In the genomic region with DNA sequence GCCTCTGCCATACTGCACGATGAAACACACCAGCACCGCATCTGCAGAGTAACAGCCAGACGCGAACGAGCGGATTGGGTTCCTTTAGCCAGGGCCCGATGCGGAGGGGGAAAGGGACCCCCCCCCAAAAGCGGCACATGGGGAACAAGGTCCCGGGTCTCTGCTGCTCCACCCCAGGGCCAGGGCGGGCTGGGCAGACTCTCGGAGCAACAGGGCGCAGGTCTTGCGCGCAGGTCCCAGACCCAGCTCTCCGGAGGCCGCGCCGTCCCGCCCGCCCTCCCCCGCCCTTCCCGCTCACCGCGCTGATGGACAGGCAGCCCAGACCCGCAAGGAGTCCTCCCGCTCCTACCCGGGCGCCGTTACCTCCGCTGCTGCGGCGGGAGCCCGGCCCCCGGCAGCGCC, we compare ENCODE assay signal across 8 mouse cellular contexts. TPM values are rescaled to one million over a fixed set of nuclear protein-coding genes. Genes with fewer than 3 reads are reported as not detected.
DNase-seq lines count a peak whose midpoint lies in the region; ATAC-seq lines count a peak whose summit lies in the region.

No protein-coding gene starts in this region.

- H3K9me3 ChIP-seq in heart, embryonic 13.5 days = no peaks in the 10 kb centered on the region
- no peaks in the 10 kb centered on the region for H3K9me3 ChIP-seq in midbrain, embryonic 16.5 days (replicated peaks; ENCODE audit: control insufficient read depth, low read length, poor library complexity, severe bottlenecking)

- no peaks in the 10 kb centered on the region for H3K27me3 ChIP-seq in heart, embryonic 13.5 days (replicated peaks)
- H3K27me3 ChIP-seq in midbrain, embryonic 16.5 days (ENCODE audit: control insufficient read depth, insufficient read depth, low read depth, low read length) = no peaks in the 10 kb centered on the region

- peak overlapping the region; percentile 83 for H3K4me2 ChIP-seq in heart, embryonic 13.5 days
- peak overlapping the region; percentile 88 for H3K4me2 ChIP-seq in midbrain, embryonic 16.5 days (ENCODE audit: low read length)

- ATAC-seq in heart, embryonic 13.5 days (ENCODE audit: extremely low read depth, insufficient number of reproducible peaks, low FRiP score, low TSS enrichment) = no peak; the same call in 1 of the 2 replicates
- ATAC-seq in midbrain, embryonic 16.5 days = peak; percentile 90

- WGBS in heart, embryonic 13.5 days = 1% methylated on average over 36 of the region's 36 CpGs
- WGBS in midbrain, embryonic 16.5 days = 0% methylated on average over 14 of the region's 36 CpGs

- peak overlapping the region; percentile 80 for H3K4me3 ChIP-seq in heart, embryonic 13.5 days
- peak overlapping the region; percentile 86 for H3K4me3 ChIP-seq in midbrain, embryonic 16.5 days (ENCODE audit: low read depth, low read length)

- no peak for DNase-seq in heart, adult 9 months (ENCODE audit: low spot score in 2 of 2)
- peak; percentile 51 for DNase-seq in thymus, postnatal 14 days
- DNase-seq in thymus, postnatal 4 days = no peak
- peak; percentile 44 for DNase-seq in induced T-regulatory cell, adult 2 months (ENCODE audit: low read depth)
- DNase-seq in gastrocnemius, adult 18-20 months (ENCODE audit: low spot score) = no peak
- no peak for DNase-seq in layer of hippocampus, adult 9-10 months (ENCODE audit: low spot score)

- H3K36me3 ChIP-seq in heart, embryonic 13.5 days = no peaks in the 10 kb centered on the region
- no peaks in the 10 kb centered on the region for H3K36me3 ChIP-seq in midbrain, embryonic 16.5 days (ENCODE audit: control insufficient read depth, insufficient read depth, low read length)

- peak overlapping the region; percentile 86 for H3K9ac ChIP-seq in heart, embryonic 13.5 days
- peak overlapping the region; percentile 88 for H3K9ac ChIP-seq in midbrain, embryonic 16.5 days (ENCODE audit: low read depth, low read length)

- peak overlapping the region; percentile 87; the same call in 1 of the 2 replicates for H3K27ac ChIP-seq in heart, embryonic 13.5 days (replicated peaks)
- peak overlapping the region; percentile 96 for H3K27ac ChIP-seq in midbrain, embryonic 16.5 days (ENCODE audit: low read length)

- H3K4me1 ChIP-seq in heart, embryonic 13.5 days = peaks cover 31% of the 10 kb centered on the region
- H3K4me1 ChIP-seq in midbrain, embryonic 16.5 days (ENCODE audit: control insufficient read depth, insufficient read depth, low read length) = peaks cover 34% of the 10 kb centered on the region

RNA-seq across cellular contexts. Expression of a gene that starts 0.4 kb away (rescaled TPM):
- polyA plus RNA-seq in heart, embryonic 13.5 days (2015; fragmentation: Nextera tagmentation; extraction: Ambion mirVana) = 3.2 and 4.5 TPM in 2 replicates
- polyA plus RNA-seq in midbrain, embryonic 16.5 days (2015; fragmentation: Nextera tagmentation; extraction: Ambion mirVana) = 14.1 and 17.4 TPM in 2 replicates
- total RNA-seq in gastrocnemius, adult 18-20 months (2021) = not detected

RNA-seq across cellular contexts. Expression of a gene that starts 15.3 kb away (rescaled TPM):
- 41.1 and 47.1 TPM in 2 replicates for polyA plus RNA-seq in heart, embryonic 13.5 days (2015; fragmentation: Nextera tagmentation; extraction: Ambion mirVana)
- 46.8 and 51.1 TPM in 2 replicates for polyA plus RNA-seq in midbrain, embryonic 16.5 days (2015; fragmentation: Nextera tagmentation; extraction: Ambion mirVana)
- 10 to 100 TPM; 25.8 to 28.9 TPM for total RNA-seq in gastrocnemius, adult 18-20 months (2021)

RNA-seq across cellular contexts. Expression of a gene that starts 40.1 kb away (rescaled TPM):
- 60.0 and 62.0 TPM in 2 replicates for polyA plus RNA-seq in heart, embryonic 13.5 days (2015; fragmentation: Nextera tagmentation; extraction: Ambion mirVana)
- 12.6 and 14.9 TPM in 2 replicates for polyA plus RNA-seq in midbrain, embryonic 16.5 days (2015; fragmentation: Nextera tagmentation; extraction: Ambion mirVana)
- 100 to 1,000 TPM; 217 to 250 TPM for total RNA-seq in gastrocnemius, adult 18-20 months (2021)

Comparison
In these comparisons a context has a peak if more than half of its experiments do, and no peak if none do; other contexts are left out.
1. DNase-seq: peak in thymus, postnatal 14 days (single experiment) and induced T-regulatory cell, adult 2 months (single experiment); none in heart, adult 9 months (0 of 2), thymus, postnatal 4 days (single experiment), gastrocnemius, adult 18-20 months (single experiment) and layer of hippocampus, adult 9-10 months (single experiment).